10 mouse cellular contexts compared by ENCODE assay signal in genomic region chr10:25928861-25929368, GRCm38 (mm10).
DNase-seq lines count a peak whose midpoint lies in the region; ATAC-seq and TF ChIP-seq lines count a peak whose summit lies in the region.
"Had no signal": no experiment of that assay in that cellular context is flagged by ENCODE, and none has a peak within 500 bp of the region (broad histone marks: within the 10 kb centered on the region; RNA-seq: fewer than 3 reads in every experiment).

No protein-coding gene starts in this region.

- peaks cover 14% of the 10 kb centered on the region for H3K4me1 ChIP-seq in heart, embryonic 15.5 days (replicated peaks)
- H3K4me1 ChIP-seq in embryonic facial prominence, embryonic 13.5 days: peaks cover 40% of the 10 kb centered on the region
- peaks cover 6% of the 10 kb centered on the region for H3K4me1 ChIP-seq in hindbrain, postnatal 0 days (ENCODE audit: insufficient read depth, low read length)
- 0 out of 2 replicates have a peak, but pooled peaks cover 6% of the 10 kb centered on the region for H3K4me1 ChIP-seq in midbrain, postnatal 0 days (ENCODE audit: insufficient read depth, low read length)

- DNase-seq in heart, adult 18-20 months: no peak
- DNase-seq in hindbrain, postnatal 0 days (ENCODE audit: low spot score): no peak
- no peak for DNase-seq in midbrain, postnatal 0 days (ENCODE audit: low spot score)
- DNase-seq in adrenal gland, adult 8-10 months: no peak
- DNase-seq in spleen, postnatal 36 days (ENCODE audit: low spot score in 2 of 2): no peak
- DNase-seq: thymus, adult 2 months had no signal

- H3K36me3 ChIP-seq in heart, embryonic 15.5 days: no peaks in the 10 kb centered on the region
- H3K36me3 ChIP-seq in embryonic facial prominence, embryonic 13.5 days: no peaks in the 10 kb centered on the region
- H3K36me3 ChIP-seq in hindbrain, postnatal 0 days (ENCODE audit: insufficient read depth, low read length): no peaks in the 10 kb centered on the region
- no peaks in the 10 kb centered on the region for H3K36me3 ChIP-seq in midbrain, postnatal 0 days (ENCODE audit: insufficient read depth, low read length)
- H3K36me3 ChIP-seq: lung, embryonic 15.5 days had no signal

- H3K9ac ChIP-seq in heart, embryonic 15.5 days: no peak overlapping the region
- no peak overlapping the region for H3K9ac ChIP-seq in embryonic facial prominence, embryonic 13.5 days
- H3K9ac ChIP-seq in hindbrain, postnatal 0 days (replicated peaks; ENCODE audit: low read length): no peak overlapping the region
- 0 out of 2 replicates have a peak overlapping the region, but pooled peaks have one; percentile 33 for H3K9ac ChIP-seq in midbrain, postnatal 0 days (replicated peaks; ENCODE audit: low read length, poor library complexity, severe bottlenecking)
- H3K9ac ChIP-seq: lung, embryonic 15.5 days had no signal

- ATAC-seq in heart, embryonic 15.5 days (replicated peaks; ENCODE audit: insufficient number of reproducible peaks, insufficient read depth, low FRiP score, low read depth): no peak
- no peak for ATAC-seq in embryonic facial prominence, embryonic 13.5 days (ENCODE audit: insufficient number of reproducible peaks, insufficient read depth, low FRiP score, low TSS enrichment, low read depth)
- peak; percentile 33; the same call in 1 of the 2 replicates for ATAC-seq in hindbrain, postnatal 0 days
- ATAC-seq in midbrain, postnatal 0 days (ENCODE audit: low FRiP score): no peak; the same call in 1 of the 2 replicates
- ATAC-seq in megakaryocyte progenitor cell, adult 5-6 weeks (replicated peaks; ENCODE audit: poor library complexity): no peak

- H3K4me3 ChIP-seq in heart, embryonic 15.5 days: no peak overlapping the region
- no peak overlapping the region for H3K4me3 ChIP-seq in embryonic facial prominence, embryonic 13.5 days
- no peak overlapping the region for H3K4me3 ChIP-seq in hindbrain, postnatal 0 days (ENCODE audit: low read length)
- H3K4me3 ChIP-seq in midbrain, postnatal 0 days (ENCODE audit: low read depth, low read length): no peak overlapping the region
- H3K4me3 ChIP-seq: lung, embryonic 15.5 days had no signal

- 31% methylated on average over 8 of the region's 8 CpGs for WGBS in heart, embryonic 15.5 days
- 19% methylated on average over 8 of the region's 8 CpGs for WGBS in embryonic facial prominence, embryonic 13.5 days
- 30% methylated on average over 8 of the region's 8 CpGs for WGBS in hindbrain, postnatal 0 days
- 17% methylated on average over 8 of the region's 8 CpGs for WGBS in midbrain, postnatal 0 days

- H3K27me3 ChIP-seq in heart, embryonic 15.5 days: no peaks in the 10 kb centered on the region
- no peaks in the 10 kb centered on the region for H3K27me3 ChIP-seq in embryonic facial prominence, embryonic 13.5 days
- no peaks in the 10 kb centered on the region for H3K27me3 ChIP-seq in hindbrain, postnatal 0 days (ENCODE audit: insufficient read depth, low read length)
- H3K27me3 ChIP-seq in midbrain, postnatal 0 days (ENCODE audit: insufficient read depth, low read length): no peaks in the 10 kb centered on the region
- H3K27me3 ChIP-seq: lung, embryonic 15.5 days had no signal

- H3K27ac ChIP-seq in heart, embryonic 15.5 days: peak overlapping the region; percentile 60
- H3K27ac ChIP-seq in embryonic facial prominence, embryonic 13.5 days: peak overlapping the region; percentile 85
- no peak overlapping the region for H3K27ac ChIP-seq in hindbrain, postnatal 0 days
- no peak overlapping the region for H3K27ac ChIP-seq in midbrain, postnatal 0 days (ENCODE audit: low read depth, low read length)
- H3K27ac ChIP-seq: lung, embryonic 15.5 days had no signal

- no peak for TF ChIP-seq CTCF in hindbrain, postnatal 0 days (IDR thresholded peaks at IDR 0.05; ENCODE audit: low read depth)
- TF ChIP-seq CTCF in midbrain, postnatal 0 days (IDR thresholded peaks at IDR 0.05): no peak

- H3K4me2 ChIP-seq in heart, embryonic 15.5 days: 0 out of 2 replicates have a peak overlapping the region, but pooled peaks have one; percentile 44
- H3K4me2 ChIP-seq in embryonic facial prominence, embryonic 13.5 days: peak overlapping the region; percentile 50; the same call in 1 of the 2 replicates
- peak overlapping the region; percentile 40 for H3K4me2 ChIP-seq in hindbrain, postnatal 0 days (ENCODE audit: low read depth, low read length)
- peak overlapping the region; percentile 28; the same call in 1 of the 2 replicates for H3K4me2 ChIP-seq in midbrain, postnatal 0 days (ENCODE audit: low read depth, low read length, poor library complexity, severe bottlenecking)
- H3K4me2 ChIP-seq: lung, embryonic 15.5 days had no signal

- no peaks in the 10 kb centered on the region for H3K9me3 ChIP-seq in heart, embryonic 15.5 days (replicated peaks)
- no peaks in the 10 kb centered on the region for H3K9me3 ChIP-seq in embryonic facial prominence, embryonic 13.5 days
- H3K9me3 ChIP-seq in hindbrain, postnatal 0 days (ENCODE audit: low read length): no peaks in the 10 kb centered on the region
- H3K9me3 ChIP-seq in midbrain, postnatal 0 days (ENCODE audit: low read length): no peaks in the 10 kb centered on the region
- H3K9me3 ChIP-seq: lung, embryonic 15.5 days had no signal

Comparison
In these comparisons a context has a peak if more than half of its experiments do, and no peak if none do; other contexts are left out.
1. H3K27ac ChIP-seq: peak in heart, embryonic 15.5 days (single experiment) and embryonic facial prominence, embryonic 13.5 days (single experiment); none in hindbrain, postnatal 0 days (single experiment) and midbrain, postnatal 0 days (single experiment).
2. Peak in every context shown above with its lines, with median percentiles within 50 percentile points of each other: H3K4me2 ChIP-seq.